Mouse (Mus musculus) G1E (cell line): ENCODE data around the gene Pank2.

Experiments used
- CTCF ChIP-seq: IDR thresholded peaks from 2 replicates; pipeline ENCODE4 v1.5.1; 2012; ENCODE audit warnings: low read depth, low read length, inconsistent platforms, mixed read lengths
- GATA2 ChIP-seq: IDR thresholded peaks from 2 replicates; pipeline ENCODE4 v1.6.1; 2012; ENCODE audit warnings: low read depth, low read length, inconsistent platforms, borderline replicate concordance
- POLR2AphosphoS5 ChIP-seq: IDR thresholded peaks from 2 replicates; pipeline ENCODE4 v1.6.1; 2012; ENCODE audit warnings: low read depth, low read length, inconsistent platforms; ENCODE audit not compliant: insufficient replicate concordance

DNA sequence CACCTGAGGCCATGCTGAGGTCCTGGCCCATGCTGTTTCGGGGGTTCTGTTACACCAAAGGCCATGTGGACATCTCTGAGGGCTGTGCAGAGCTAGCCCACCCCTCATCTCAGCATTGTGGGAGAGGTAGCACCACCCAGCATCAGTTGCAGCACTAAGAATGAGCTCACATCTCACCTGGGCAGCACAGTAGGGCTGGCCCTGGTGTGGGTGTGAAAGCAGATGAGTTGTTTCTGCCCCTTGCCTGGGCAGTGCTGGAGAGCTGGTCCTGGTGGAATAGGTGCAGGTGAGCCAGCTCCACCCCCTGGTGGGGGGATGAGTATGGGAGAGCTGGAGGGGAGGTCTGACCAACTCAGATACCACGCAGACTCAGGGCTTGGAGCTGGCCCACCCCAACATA lies 53.9 kb downstream of the Pank2 start:
- TF ChIP-seq GATA2 = no peak
- no peak for TF ChIP-seq POLR2AphosphoS5
- TF ChIP-seq CTCF = no peak
